Mouse (Mus musculus) intestine, embryonic 14.5 days (tissue): ENCODE measurements at regions not wholly inside any gene's neighbourhood (a gene's known extent, or its start where the extent isn't known, plus 50 kb on each side); places are given as distances from the start of the nearest gene placed in this dataset.

ENCODE experiments used
- ATAC-seq: fragments of 200-750 bp; cut with Nextera tagmentation; replicated peaks from 2 replicates; pipeline ENCODE4 v1.8.0; 2017; ENCODE audit warnings: low read depth, moderate number of reproducible peaks, moderate TSS enrichment, moderate library complexity; ENCODE audit not compliant: low FRiP score, low TSS enrichment
- DNase-seq: peaks from one replicate; pipeline ENCODE4 v3.0.0-alpha.2; 2018; ENCODE audit warnings: low spot score
- H3K27ac ChIP-seq: fragments of 300-500 bp; sonication (generic); 2 replicates; pipeline ENCODE4 v1.5.1; 2014; ENCODE audit warnings: low read depth, mild to moderate bottlenecking, control low read depth
- H3K27me3 ChIP-seq: fragments of 300-500 bp; sonication (generic); replicated peaks from 2 replicates; pipeline ENCODE4 v1.6.1; 2014; ENCODE audit warnings: low read length, control low read depth; ENCODE audit not compliant: control insufficient read depth, insufficient read depth
- H3K36me3 ChIP-seq: fragments of 300-500 bp; sonication (generic); 2 replicates; pipeline ENCODE4 v1.6.1; 2014; ENCODE audit warnings: low read length, control low read depth; ENCODE audit not compliant: control insufficient read depth, insufficient read depth
- H3K4me1 ChIP-seq: fragments of 300-500 bp; sonication (generic); replicated peaks from 2 replicates; pipeline ENCODE4 v1.6.1; 2014; ENCODE audit warnings: low read length, control low read depth, mixed read lengths; ENCODE audit not compliant: control insufficient read depth, insufficient read depth
- H3K4me2 ChIP-seq: fragments of 300-500 bp; sonication (generic); 2 replicates; pipeline ENCODE4 v1.6.1; 2014; ENCODE audit warnings: low read length
- H3K4me3 ChIP-seq: fragments of 300-500 bp; sonication (generic); 2 replicates; pipeline ENCODE4 v1.5.1; 2014; ENCODE audit warnings: low read depth, low read length, control low read depth, mixed read lengths
- H3K9ac ChIP-seq: fragments of 300-500 bp; sonication (generic); 2 replicates; pipeline ENCODE4 v1.6.1; 2014; ENCODE audit warnings: mild to moderate bottlenecking, low read length
- H3K9me3 ChIP-seq: fragments of 300-500 bp; sonication (generic); 2 replicates; pipeline ENCODE4 v1.6.1; 2016; ENCODE audit warnings: low read length, control low read depth; ENCODE audit not compliant: control insufficient read depth
- WGBS: fragments of 180-500 bp; shearing (Covaris S2); extraction: QIAGEN DNeasy Blood & Tissue Kit; methylation state at CpG from one replicate; pipeline ENCODE4 v1.1.7; 2014; 5-methylcytosine and 5-hydroxymethylcytosine counted together

- Histone ChIP-seq H3K4me3 (no peak overlapping the region), H3K9ac (no peak overlapping the region), H3K27me3 (no peaks in the 10 kb centered on the region), H3K4me1 (no peaks in the 10 kb centered on the region), H3K4me2 (no peak overlapping the region), H3K27ac (no peak overlapping the region), H3K36me3 (no peaks in the 10 kb centered on the region), H3K9me3 (no peaks in the 10 kb centered on the region)
- no peak for ATAC-seq
- WGBS, result 93% methylated on average over 4 of the region's 4 CpGs
- no peak for DNase-seq
Observed at GRCm38 (mm10) chr3:59401425-59401824, 57.2 kb upstream of the Igsf10 start.
